25 mouse cellular contexts compared by ENCODE assay signal in genomic region chr6:127521176-127521575, GRCm38 (mm10). TPM values are rescaled to one million over a fixed set of nuclear protein-coding genes. Genes with fewer than 3 reads are reported as not detected.
DNase-seq lines count a peak whose midpoint lies in the region; ATAC-seq and TF ChIP-seq lines count a peak whose summit lies in the region.
"Had no signal": no experiment of that assay in that cellular context is flagged by ENCODE, and none has a peak within 500 bp of the region (broad histone marks: within the 10 kb centered on the region; RNA-seq: fewer than 3 reads in every experiment).

No protein-coding gene starts in this region.

- no peak for TF ChIP-seq CTCF in bone marrow, adult 2 months (IDR thresholded peaks at IDR 0.05; ENCODE audit: control insufficient read depth, insufficient read depth, low read length)

- WGBS in kidney, embryonic 16.5 days, result 46% methylated on average over 8 of the region's 8 CpGs
- WGBS in bone marrow, adult 2 months, result 8% methylated on average over 8 of the region's 8 CpGs
- WGBS in forebrain, embryonic 14.5 days, result 74% methylated on average over 8 of the region's 8 CpGs

- peak; percentile 28 for DNase-seq in adrenal gland, postnatal 10 days
- DNase-seq in adrenal gland, adult 18-20 months (ENCODE audit: low spot score in 2 of 2), result no peak
- no peak for DNase-seq in kidney, adult 11 months
- DNase-seq in forebrain, embryonic 14.5 days (ENCODE audit: low spot score), result no peak
- DNase-seq in layer of hippocampus, postnatal 25 days (ENCODE audit: extremely low spot score in 1 of 2, low spot score in 1 of 2), result no peak
- DNase-seq: adrenal gland, adult 8-10 months; cerebellum, adult 2 months; gastrocnemius, postnatal 25 days; heart, postnatal 36 days; layer of hippocampus, postnatal 36 days; lung, adult 18-20 months; lung, postnatal 10 days; thymus, postnatal 25 days had no signal

- TF ChIP-seq POLR2A in bone marrow, adult 2 months (IDR thresholded peaks at IDR 0.05; ENCODE audit: borderline replicate concordance, control insufficient read depth, low read depth, low read length), result no peak

- H3K4me1 ChIP-seq in kidney, embryonic 16.5 days (ENCODE audit: insufficient read depth, low read length), result peaks cover 19% of the 10 kb centered on the region
- peaks cover 1% of the 10 kb centered on the region; the same call in 1 of the 2 replicates for H3K4me1 ChIP-seq in bone marrow, adult 2 months (ENCODE audit: control insufficient read depth, insufficient read depth, low read length)
- no peaks in the 10 kb centered on the region for H3K4me1 ChIP-seq in forebrain, embryonic 14.5 days (ENCODE audit: control insufficient read depth, insufficient read depth, low read length)
- H3K4me1 ChIP-seq: limb, embryonic 13.5 days had no signal

- H3K9ac ChIP-seq in kidney, embryonic 16.5 days (replicated peaks; ENCODE audit: low read length), result no peak overlapping the region
- H3K9ac ChIP-seq in forebrain, embryonic 14.5 days (ENCODE audit: low read length), result no peak overlapping the region
- H3K9ac ChIP-seq: heart, embryonic 15.5 days; hindbrain, embryonic 14.5 days; limb, embryonic 13.5 days; liver, embryonic 12.5 days had no signal

- H3K4me3 ChIP-seq in kidney, embryonic 16.5 days (ENCODE audit: low read length), result no peak overlapping the region
- peak overlapping the region; percentile 35 for H3K4me3 ChIP-seq in bone marrow, adult 2 months (replicated peaks; ENCODE audit: control insufficient read depth, low read depth, low read length)
- H3K4me3 ChIP-seq in forebrain, embryonic 14.5 days (ENCODE audit: low read depth, low read length), result no peak overlapping the region
- H3K4me3 ChIP-seq: heart, embryonic 15.5 days; layer of hippocampus, adult 2 months; limb, embryonic 13.5 days; liver, embryonic 12.5 days had no signal

- H3K36me3 ChIP-seq in kidney, embryonic 16.5 days (ENCODE audit: insufficient read depth, low read length), result no peaks in the 10 kb centered on the region
- no peaks in the 10 kb centered on the region for H3K36me3 ChIP-seq in forebrain, embryonic 14.5 days (ENCODE audit: control insufficient read depth, insufficient read depth, low read length)
- H3K36me3 ChIP-seq: heart, embryonic 15.5 days; limb, embryonic 13.5 days; liver, embryonic 12.5 days had no signal

- H3K27me3 ChIP-seq in kidney, embryonic 16.5 days (ENCODE audit: insufficient read depth, low read length), result no peaks in the 10 kb centered on the region
- H3K27me3 ChIP-seq in forebrain, embryonic 14.5 days (replicated peaks; ENCODE audit: control insufficient read depth, insufficient read depth, low read length), result no peaks in the 10 kb centered on the region
- H3K27me3 ChIP-seq: limb, embryonic 13.5 days; liver, embryonic 12.5 days had no signal

- no peak overlapping the region for H3K27ac ChIP-seq in kidney, embryonic 16.5 days (ENCODE audit: low read length)
- H3K27ac ChIP-seq in bone marrow, adult 2 months (ENCODE audit: control insufficient read depth, insufficient read depth, low read depth, low read length, poor library complexity), result no peak overlapping the region
- no peak overlapping the region for H3K27ac ChIP-seq in forebrain, embryonic 14.5 days (ENCODE audit: low read depth, low read length)
- H3K27ac ChIP-seq: heart, embryonic 15.5 days; hindbrain, embryonic 14.5 days; layer of hippocampus, adult 2 months; limb, embryonic 13.5 days; liver, embryonic 12.5 days had no signal

- ATAC-seq in kidney, embryonic 16.5 days (ENCODE audit: low FRiP score, low TSS enrichment), result peak; percentile 79; the same call in 1 of the 2 replicates
- ATAC-seq in megakaryocyte progenitor cell, adult 5-6 weeks (replicated peaks; ENCODE audit: poor library complexity), result peak; percentile 56
- no peak for ATAC-seq in forebrain, embryonic 14.5 days
- ATAC-seq: CD4-positive, CD25-positive, alpha-beta regulatory T cell, adult 4 months; inflammation-experienced regulatory T-cells, adult 6 months; liver, embryonic 12.5 days; Patski had no signal

- 0 out of 2 replicates have a peak overlapping the region, but pooled peaks have one; percentile 10 for H3K4me2 ChIP-seq in kidney, embryonic 16.5 days (replicated peaks; ENCODE audit: low read depth, low read length)
- H3K4me2 ChIP-seq in forebrain, embryonic 14.5 days (ENCODE audit: low read length), result no peak overlapping the region
- H3K4me2 ChIP-seq: heart, embryonic 15.5 days; hindbrain, embryonic 14.5 days; limb, embryonic 13.5 days; liver, embryonic 12.5 days had no signal

- no peaks in the 10 kb centered on the region for H3K9me3 ChIP-seq in kidney, embryonic 16.5 days (ENCODE audit: low read length)
- H3K9me3 ChIP-seq in forebrain, embryonic 14.5 days (replicated peaks; ENCODE audit: control insufficient read depth, low read length), result no peaks in the 10 kb centered on the region
- H3K9me3 ChIP-seq: G1E; heart, embryonic 15.5 days; limb, embryonic 13.5 days; liver, embryonic 12.5 days had no signal

RNA-seq across cellular contexts. Expression of gene Cracr2a, which starts 40.0 kb away (rescaled TPM):
- 1 to 10 TPM; 1.7 to 3.2 TPM for total RNA-seq in adrenal gland, postnatal 10 days (2021)
- 1 to 10 TPM; 1.3 to 3.4 TPM for total RNA-seq in adrenal gland, adult 18-20 months (2021)
- 1.8 and 2.0 TPM in 2 replicates for polyA plus RNA-seq in kidney, embryonic 16.5 days (2015; fragmentation: Nextera tagmentation; extraction: Ambion mirVana)
- 3.7 and 15.4 TPM in 2 replicates for polyA plus RNA-seq in bone marrow, adult 2 months (2011; ENCODE audit: insufficient read depth, insufficient read length, low replicate concordance, missing spikeins)
- 4.0 and 4.5 TPM in 2 replicates for total RNA-seq in megakaryocyte progenitor cell, adult 5-6 weeks (2015)
- 6.2 and 10.3 TPM in 2 replicates for total RNA-seq in megakaryocyte progenitor cell, adult 5-6 weeks (2017)
- 0.06 and 0.27 TPM in 2 replicates for polyA plus RNA-seq in forebrain, embryonic 14.5 days (2014; fragmentation: Nextera tagmentation; extraction: Ambion mirVana)
- total RNA-seq in layer of hippocampus, postnatal 25 days (2021), result 1 to 10 TPM; 1.9 to 2.5 TPM
- polyA plus RNA-seq: G1E, Patski had no signal
